Comparison of ENCODE assay signal across 8 mouse cellular contexts in genomic region chr7:78576706-78577461, GRCm38 (mm10).
DNase-seq lines count a peak whose midpoint lies in the region; ATAC-seq and TF ChIP-seq lines count a peak whose summit lies in the region.

No protein-coding gene starts in this region.

- 1% methylated on average over 35 of the region's 35 CpGs for WGBS in heart, embryonic 11.5 days (ENCODE audit: insufficient replicate concordance)
- WGBS in limb, embryonic 11.5 days, result 3% methylated on average over 35 of the region's 35 CpGs
- under 1% methylated on average over 35 of the region's 35 CpGs for WGBS in neural tube, embryonic 15.5 days

- peak; percentile 73 for DNase-seq in embryo, embryonic 10 days (ENCODE audit: low spot score)
- no peak for DNase-seq in embryo, embryonic 9.5 days (ENCODE audit: extremely low spot score)
- no peak for DNase-seq in testis, postnatal 14 days (ENCODE audit: low spot score)
- DNase-seq in limb, embryonic 11.5 days (ENCODE audit: low spot score), result peak; percentile 42

- no peak overlapping the region for H3K27ac ChIP-seq in testis, adult 2 months (ENCODE audit: control insufficient read depth, insufficient read depth, low read depth, low read length)
- H3K27ac ChIP-seq in heart, embryonic 11.5 days (ENCODE audit: low read depth, low read length), result no peak overlapping the region
- H3K27ac ChIP-seq in limb, embryonic 11.5 days (replicated peaks; ENCODE audit: low read depth, low read length), result no peak overlapping the region
- H3K27ac ChIP-seq in neural tube, embryonic 15.5 days (replicated peaks), result peak overlapping the region; percentile 95

- ATAC-seq in heart, embryonic 11.5 days (replicated peaks; ENCODE audit: insufficient number of reproducible peaks, low FRiP score, low TSS enrichment), result no peak
- peak; percentile 77 for ATAC-seq in limb, embryonic 11.5 days (ENCODE audit: insufficient number of reproducible peaks, low FRiP score, low TSS enrichment, low read depth)
- ATAC-seq in neural tube, embryonic 15.5 days (ENCODE audit: low FRiP score), result peak; percentile 50
- no peak for ATAC-seq in erythroid progenitor cell, adult 5-6 weeks (replicated peaks; ENCODE audit: low FRiP score, poor library complexity, severe bottlenecking)

- H3K4me3 ChIP-seq in testis, adult 2 months (ENCODE audit: control insufficient read depth, low read depth, low read length), result peak overlapping the region; percentile 82
- peak overlapping the region; percentile 56 for H3K4me3 ChIP-seq in heart, embryonic 11.5 days (ENCODE audit: low read depth, low read length)
- peak overlapping the region; percentile 28 for H3K4me3 ChIP-seq in limb, embryonic 11.5 days (ENCODE audit: low read depth, low read length)
- H3K4me3 ChIP-seq in neural tube, embryonic 15.5 days (replicated peaks), result peak overlapping the region; percentile 66

- H3K9ac ChIP-seq in heart, embryonic 11.5 days (ENCODE audit: low read depth, low read length), result no peak overlapping the region
- H3K9ac ChIP-seq in limb, embryonic 11.5 days (ENCODE audit: low read length), result no peak overlapping the region
- peak overlapping the region; percentile 76 for H3K9ac ChIP-seq in neural tube, embryonic 15.5 days (replicated peaks)

- no peak for TF ChIP-seq POLR2A in testis, adult 2 months (IDR thresholded peaks at IDR 0.05; ENCODE audit: control insufficient read depth, low read depth, low read length)

- no peaks in the 10 kb centered on the region for H3K36me3 ChIP-seq in testis, adult 2 months (ENCODE audit: control insufficient read depth, insufficient read depth, low read length)
- no peaks in the 10 kb centered on the region for H3K36me3 ChIP-seq in heart, embryonic 11.5 days (ENCODE audit: control insufficient read depth, insufficient read depth, low read length)
- H3K36me3 ChIP-seq in limb, embryonic 11.5 days (ENCODE audit: control insufficient read depth, insufficient read depth, low read length), result no peaks in the 10 kb centered on the region
- H3K36me3 ChIP-seq in neural tube, embryonic 15.5 days, result no peaks in the 10 kb centered on the region

- peaks cover 10% of the 10 kb centered on the region for H3K4me1 ChIP-seq in testis, adult 2 months (ENCODE audit: control insufficient read depth, insufficient read depth, low read length)
- H3K4me1 ChIP-seq in heart, embryonic 11.5 days (ENCODE audit: control insufficient read depth, insufficient read depth, low read length), result 0 out of 2 replicates have a peak, but pooled peaks cover 3% of the 10 kb centered on the region
- peaks cover 2% of the 10 kb centered on the region; the same call in 1 of the 2 replicates for H3K4me1 ChIP-seq in limb, embryonic 11.5 days (ENCODE audit: control insufficient read depth, insufficient read depth, low read length)
- H3K4me1 ChIP-seq in neural tube, embryonic 15.5 days, result peaks cover 46% of the 10 kb centered on the region

- H3K27me3 ChIP-seq in testis, adult 2 months (ENCODE audit: control insufficient read depth, insufficient read depth, low read length), result no peaks in the 10 kb centered on the region; the same call in 1 of the 2 replicates
- peaks cover 77% of the 10 kb centered on the region for H3K27me3 ChIP-seq in heart, embryonic 11.5 days (ENCODE audit: control insufficient read depth, insufficient read depth, low read length)
- H3K27me3 ChIP-seq in limb, embryonic 11.5 days (ENCODE audit: control insufficient read depth, insufficient read depth, low read length), result peaks cover 71% of the 10 kb centered on the region
- 0 out of 2 replicates have a peak, but pooled peaks cover 5% of the 10 kb centered on the region for H3K27me3 ChIP-seq in neural tube, embryonic 15.5 days (replicated peaks)

- no peaks in the 10 kb centered on the region for H3K9me3 ChIP-seq in heart, embryonic 11.5 days (replicated peaks; ENCODE audit: control insufficient read depth, low read length)
- H3K9me3 ChIP-seq in limb, embryonic 11.5 days (ENCODE audit: control insufficient read depth, low read length), result no peaks in the 10 kb centered on the region
- no peaks in the 10 kb centered on the region for H3K9me3 ChIP-seq in neural tube, embryonic 15.5 days (replicated peaks)

- H3K4me2 ChIP-seq in heart, embryonic 11.5 days, result peak overlapping the region; percentile 87
- peak overlapping the region; percentile 76 for H3K4me2 ChIP-seq in limb, embryonic 11.5 days (ENCODE audit: low read depth, severe bottlenecking)
- H3K4me2 ChIP-seq in neural tube, embryonic 15.5 days, result peak overlapping the region; percentile 75

- no peak for TF ChIP-seq CTCF in testis, adult 2 months (IDR thresholded peaks at IDR 0.05; ENCODE audit: control insufficient read depth, insufficient read depth, insufficient replicate concordance, low read depth, low read length)

Comparison
In these comparisons a context has a peak if more than half of its experiments do, and no peak if none do; other contexts are left out.
1. DNase-seq: peak in embryo, embryonic 10 days (single experiment) and limb, embryonic 11.5 days (single experiment); none in embryo, embryonic 9.5 days (single experiment) and testis, postnatal 14 days (single experiment).
2. H3K4me3 ChIP-seq: peak in every context shown above with its lines; median percentile 82 in testis, adult 2 months; 66 in neural tube, embryonic 15.5 days; 56 in heart, embryonic 11.5 days; 28 in limb, embryonic 11.5 days.
3. ATAC-seq: peak in limb, embryonic 11.5 days (single experiment) and neural tube, embryonic 15.5 days (single experiment); none in heart, embryonic 11.5 days (single experiment) and erythroid progenitor cell, adult 5-6 weeks (single experiment).
4. Peak in every context shown above with its lines, with median percentiles within 50 percentile points of each other: H3K4me2 ChIP-seq.